Mouse (Mus musculus) granulocyte monocyte progenitor cell, adult 5-6 weeks (primary cell): ENCODE measurements around the gene Gm6337. TPM values are rescaled to one million over a fixed set of nuclear protein-coding genes. Genes with fewer than 3 reads are reported as not detected.
"Not testable (repeated sequence)": the region's sequence is repeated elsewhere in the genome, so short reads cannot be mapped to it uniquely, and the experiment has no call there.

Experiments used
- ATAC-seq: replicated peaks from 2 replicates; pipeline ENCODE4 v1.8.0; 2016; ENCODE audit warnings: mild to moderate bottlenecking, moderate TSS enrichment, inconsistent platforms; ENCODE audit not compliant: poor library complexity, severe bottlenecking
- total RNA-seq, 2 experiments: library from RNA; stranded (forward) in 1 of 2; stranded (reverse) in 1 of 2; fragments of 200-712, 200-1000 nt in 1 of 2; fragments of >200 nt in 1 of 2; fragmentation: Nextera tagmentation in 1 of 2; gene quantifications; 2 replicates each; pipeline ENCODE4 v1.2.3; 2014 to 2017

Gm6337 gene
- total RNA-seq (2014; fragmentation: Nextera tagmentation) (not detected in 2 replicates), total RNA-seq (2017) (not detected in 2 replicates)

- not testable (repeated sequence) for ATAC-seq
Measured at GRCm38 (mm10) chr14:6058167-6058566, at the start of gene Gm6337. Gene Gm6337, minus strand, starts transcription at chr14:6058267.

DNA sequence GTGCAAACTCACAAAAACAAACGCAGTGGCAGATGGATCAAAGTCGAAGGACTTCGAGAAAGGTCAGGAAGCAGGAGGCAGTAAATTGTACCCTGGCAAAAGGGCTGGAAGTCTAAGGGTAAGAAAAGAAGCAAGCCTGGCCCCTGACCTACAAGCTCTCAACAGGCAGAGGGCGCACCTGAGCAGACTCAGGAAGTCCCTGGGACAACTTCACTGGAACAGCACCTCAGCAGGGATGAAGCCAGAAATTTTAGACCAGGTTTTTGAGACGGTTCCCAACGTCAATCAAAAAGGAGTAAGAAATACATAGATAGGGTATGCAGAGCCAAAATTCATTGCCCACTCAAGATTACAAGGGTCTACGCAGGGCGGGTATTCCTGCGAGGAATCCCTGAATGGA, 49.4 kb upstream of the Gm6337 start:
- not testable (repeated sequence) for ATAC-seq

GRCm38 (mm10) chr14:6093842-6094241, 35.8 kb upstream of the Gm6337 start, which contains the start of gene Gm8206:
Gene Gm8206, minus strand, starts transcription at chr14:6093942.
- ATAC-seq, result not testable (repeated sequence)

Other genes with a start within 250 kb of the Gm6337 start
- gene Gm3424, start 227.9 kb downstream of the Gm6337 start, total RNA-seq (2014; fragmentation: Nextera tagmentation), result not detected in 2 replicates
- not detected in 2 replicates for gene Gm3424, start 227.9 kb downstream of the Gm6337 start, total RNA-seq (2017)
- not detected in 2 replicates for gene Gm8237, start 177.9 kb downstream of the Gm6337 start, total RNA-seq (2014; fragmentation: Nextera tagmentation)
- gene Gm8237, start 177.9 kb downstream of the Gm6337 start, total RNA-seq (2017), result not detected in 2 replicates
- gene Gm3248, start 96.5 kb downstream of the Gm6337 start, total RNA-seq (2014; fragmentation: Nextera tagmentation), result not detected in 2 replicates
- not detected in 2 replicates for gene Gm3248, start 96.5 kb downstream of the Gm6337 start, total RNA-seq (2017)
- not detected in 2 replicates for gene Gm3453, start 79.1 kb downstream of the Gm6337 start, total RNA-seq (2014; fragmentation: Nextera tagmentation)
- not detected in 2 replicates for gene Gm3453, start 79.1 kb downstream of the Gm6337 start, total RNA-seq (2017)
- not detected in 2 replicates for gene Gm8206, start 35.7 kb upstream of the Gm6337 start, total RNA-seq (2014; fragmentation: Nextera tagmentation)
- 0.30 TPM in 1 of 2 replicates, not detected in the other for gene Gm8206, start 35.7 kb upstream of the Gm6337 start, total RNA-seq (2017)
- 0.70 and 0.86 TPM in 2 replicates for gene Gm3468, start 50.4 kb upstream of the Gm6337 start, total RNA-seq (2014; fragmentation: Nextera tagmentation)
- not detected in 2 replicates for gene Gm3468, start 50.4 kb upstream of the Gm6337 start, total RNA-seq (2017)
- gene Gm3476, start 67.5 kb upstream of the Gm6337 start, total RNA-seq (2014; fragmentation: Nextera tagmentation), result not detected in 2 replicates
- gene Gm3476, start 67.5 kb upstream of the Gm6337 start, total RNA-seq (2017), result not detected in 2 replicates
- gene Gm21560, start 161.0 kb upstream of the Gm6337 start, total RNA-seq (2014; fragmentation: Nextera tagmentation), result not detected in 2 replicates
- gene Gm21560, start 161.0 kb upstream of the Gm6337 start, total RNA-seq (2017), result not detected in 2 replicates
- gene Gm3411, start 229.0 kb upstream of the Gm6337 start, total RNA-seq (2014; fragmentation: Nextera tagmentation), result not detected in 2 replicates
- gene Gm3411, start 229.0 kb upstream of the Gm6337 start, total RNA-seq (2017), result not detected in 2 replicates
- not detected in 2 replicates for gene Gm21103, start 246.6 kb upstream of the Gm6337 start, total RNA-seq (2014; fragmentation: Nextera tagmentation)
- gene Gm21103, start 246.6 kb upstream of the Gm6337 start, total RNA-seq (2017), result not detected in 2 replicates